Mouse (Mus musculus) heart, adult 18-20 months (tissue): Measurements from ENCODE around the gene Dok7. TPM values are rescaled to one million over a fixed set of nuclear protein-coding genes. Genes with fewer than 3 reads are reported as not detected.

ENCODE experiments used
- DNase-seq, 2 experiments: peaks; one replicate each; pipeline ENCODE4 v3.0.0; 2021 to 2022; ENCODE audit warnings: mixed read lengths in 1 of 2
- total RNA-seq, 2 experiments: library from RNA; stranded (reverse); gene quantifications; 2 replicates each; pipeline ENCODE4 v1.2.3; 2021

The Dok7 gene
- total RNA-seq, 2 experiments from 2014 or later, result 33.2 to 35.2 TPM

DNA sequence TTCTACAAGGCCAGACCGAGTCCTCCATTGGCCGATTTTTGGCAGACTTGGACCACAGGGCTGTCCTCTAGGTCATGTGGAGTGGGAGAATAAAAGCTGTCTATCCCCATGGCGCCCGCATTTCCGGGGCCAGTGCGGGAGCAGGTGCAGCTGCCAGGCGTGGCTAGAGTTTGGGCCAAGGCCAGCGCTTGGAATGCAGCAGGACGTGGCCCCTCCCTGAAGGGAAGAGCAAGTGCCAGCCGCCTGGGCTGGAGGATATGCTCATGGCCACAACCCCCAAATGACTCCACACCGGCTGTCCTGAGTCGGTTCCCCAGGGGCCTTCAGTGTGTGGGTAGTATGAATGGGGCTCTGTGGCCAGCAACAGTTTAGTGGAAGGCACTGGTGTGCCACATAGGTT is 1.5 kb upstream of the Dok7 start:
- DNase-seq, result peak in 1 of 2 experiments; percentile 53

DNA sequence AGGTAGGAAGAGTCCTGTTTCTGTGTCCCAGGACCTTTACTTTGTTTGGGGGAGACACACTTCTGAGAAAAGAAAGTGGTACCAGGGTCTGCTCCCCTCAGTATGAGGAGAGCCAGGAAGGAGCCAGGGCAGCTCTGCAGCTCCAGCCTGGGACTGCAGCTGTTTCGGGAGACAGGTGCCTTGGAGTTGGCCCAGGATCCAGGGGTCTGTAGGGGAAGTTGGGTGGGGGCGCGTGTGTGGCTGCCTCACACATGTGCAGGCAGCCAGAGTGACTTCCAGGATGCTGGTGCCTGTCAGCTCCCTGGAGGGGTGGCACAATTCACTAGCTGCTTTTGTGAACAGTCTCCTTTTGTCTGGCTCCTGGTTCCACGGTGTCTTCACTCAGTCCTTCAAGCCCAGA is 1.0 kb downstream of the Dok7 start:
- DNase-seq, result no peak

GRCm38 (mm10) chr5:35058216-35058615 is 1.6 kb downstream of the Dok7 start:
- DNase-seq, result no peak

DNA sequence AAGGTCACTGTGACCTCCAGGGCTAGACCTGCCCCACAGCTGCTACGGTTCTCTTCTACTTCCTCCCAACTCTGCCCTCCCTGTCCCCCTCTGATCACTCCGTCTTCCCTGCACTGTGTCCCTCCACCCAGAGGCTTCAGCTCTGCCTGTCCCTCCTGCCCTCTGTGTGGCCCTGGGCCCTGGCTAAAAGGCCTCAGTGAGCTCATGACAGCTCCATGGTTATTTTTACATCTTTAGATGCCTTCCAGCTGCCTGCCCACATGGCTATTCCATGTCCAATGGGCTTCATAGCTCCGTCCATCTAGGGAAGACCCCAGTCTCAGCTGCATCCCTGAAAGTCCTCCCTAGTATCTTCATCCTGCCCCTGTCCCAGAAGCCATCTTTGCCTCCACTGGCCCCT is 3.5 kb downstream of the Dok7 start:
- DNase-seq, result peak; percentile 49 to 63

- no peak for DNase-seq
Observed at GRCm38 (mm10) chr5:35069841-35070240, 13.3 kb downstream of the Dok7 start.

DNA sequence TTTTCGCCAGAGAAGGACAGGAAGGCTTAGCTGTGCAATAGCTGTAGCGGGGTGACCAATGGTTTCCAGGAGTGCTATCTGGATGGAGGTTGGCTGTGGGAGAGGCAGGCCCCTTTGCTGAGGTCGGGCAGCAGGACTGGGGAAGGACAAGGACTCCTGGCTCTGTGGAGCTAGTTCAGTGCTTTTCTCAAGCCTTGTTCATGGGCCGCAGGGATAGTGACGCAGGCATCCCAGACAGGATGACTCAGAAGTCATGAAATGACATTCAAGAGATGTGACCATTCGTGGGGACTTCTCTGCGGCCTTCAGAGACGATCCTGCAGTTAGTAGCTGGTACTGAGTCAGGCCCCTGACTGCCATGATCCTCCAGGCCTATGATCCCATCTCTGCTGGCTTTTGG is 13.7 kb downstream of the Dok7 start:
- peak in 1 of 2 experiments; percentile 36 for DNase-seq

DNA sequence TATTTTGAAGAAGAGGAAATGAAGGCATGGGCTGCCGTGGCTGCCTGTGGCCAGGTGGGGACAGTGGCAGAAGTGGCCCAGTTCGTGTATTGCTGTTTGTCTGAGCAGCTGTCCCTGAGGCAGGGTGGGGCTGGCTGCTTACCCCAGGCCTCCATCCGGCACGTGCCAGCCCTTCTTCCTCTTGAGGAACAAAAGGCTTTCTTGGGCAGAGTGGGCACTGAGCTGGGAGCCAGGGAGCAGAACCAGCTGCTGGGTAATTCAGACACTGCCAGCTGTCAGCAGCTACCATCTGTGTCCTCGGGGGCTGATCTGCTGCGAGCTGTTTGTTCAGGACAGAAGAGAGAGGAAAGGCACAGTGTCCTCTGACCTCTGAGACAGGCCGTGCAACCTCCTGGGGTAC is 14.4 kb downstream of the Dok7 start:
- DNase-seq, result no peak

GRCm38 (mm10) chr5:35071855-35072254 is 15.3 kb downstream of the Dok7 start:
- no peak for DNase-seq

- peak in 1 of 2 experiments; percentile 58 for DNase-seq
Observed at GRCm38 (mm10) chr5:35073235-35073634, 16.7 kb downstream of the Dok7 start.

DNA sequence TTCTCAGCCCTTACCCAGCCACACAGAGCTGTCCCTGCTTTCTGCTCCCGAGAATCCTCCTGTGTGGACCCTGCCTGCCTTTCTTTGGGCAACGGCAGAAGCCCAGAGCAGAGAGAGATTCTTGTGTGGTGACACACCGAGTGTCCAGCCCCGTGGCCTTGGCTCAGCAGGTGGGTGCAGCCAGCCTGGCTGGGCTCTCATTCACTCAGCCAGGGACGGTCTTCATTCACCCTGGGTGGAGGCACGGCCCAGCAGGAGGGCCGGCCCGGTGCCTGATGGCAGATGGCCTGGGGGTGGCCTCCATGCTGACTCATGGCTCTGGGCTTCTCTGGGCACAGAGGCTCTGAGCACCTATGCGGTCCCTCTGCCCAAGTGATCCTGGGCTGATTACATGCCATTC is 17.4 kb downstream of the Dok7 start:
- DNase-seq, result peak; percentile 45 to 71

DNA sequence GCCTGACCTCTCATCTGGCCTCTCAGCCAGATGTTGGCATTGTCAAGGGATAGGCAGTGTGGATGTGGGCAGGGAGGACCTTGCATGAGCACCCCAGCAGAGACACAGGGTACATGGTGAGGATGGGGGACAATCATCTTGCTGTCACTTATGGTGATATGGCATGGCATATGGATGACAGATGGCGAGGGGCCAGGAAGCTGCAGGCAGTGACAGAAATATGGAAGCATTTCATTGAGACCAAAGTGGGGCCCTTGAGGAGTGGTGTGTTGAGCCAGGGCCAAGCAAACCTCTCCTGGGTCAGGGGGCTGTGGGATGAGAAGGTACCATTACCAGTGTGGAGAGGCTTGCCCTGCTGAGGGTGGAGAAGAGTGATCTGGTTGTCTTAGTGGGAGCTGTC is 19.8 kb downstream of the Dok7 start:
- no peak for DNase-seq

DNA sequence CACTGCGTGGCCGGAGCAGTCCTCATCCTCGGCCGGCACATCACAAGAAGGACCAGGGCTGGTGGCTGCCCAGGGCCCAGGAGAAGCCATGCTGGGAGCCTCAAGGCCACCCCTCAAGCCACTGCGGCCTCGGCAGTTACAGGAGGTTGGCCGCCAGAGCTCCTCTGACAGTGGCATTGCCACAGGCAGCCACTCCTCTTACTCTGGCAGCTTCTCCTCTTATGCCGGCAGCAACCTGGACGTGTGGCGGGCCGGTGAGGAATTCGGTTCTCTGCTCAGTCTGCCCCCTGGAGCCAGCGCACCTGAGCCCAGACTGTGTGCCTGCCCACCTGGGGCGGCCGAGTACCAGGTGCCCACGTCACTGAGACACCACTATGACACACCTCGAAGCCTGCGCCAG is 22.5 kb downstream of the Dok7 start:
- no peak for DNase-seq

GRCm38 (mm10) chr5:35084913-35085312 is 28.3 kb downstream of the Dok7 start:
- no peak for DNase-seq

GRCm38 (mm10) chr5:35088785-35089613 is 32.4 kb downstream of the Dok7 start:
- peak; percentile 45 to 76 for DNase-seq

GRCm38 (mm10) chr5:35089614-35089963 is 33.0 kb downstream of the Dok7 start:
- DNase-seq, result no peak

GRCm38 (mm10) chr5:35091636-35092035 is 35.1 kb downstream of the Dok7 start:
- no peak for DNase-seq

GRCm38 (mm10) chr5:35103086-35103485 is 46.5 kb downstream of the Dok7 start:
- no peak for DNase-seq

DNA sequence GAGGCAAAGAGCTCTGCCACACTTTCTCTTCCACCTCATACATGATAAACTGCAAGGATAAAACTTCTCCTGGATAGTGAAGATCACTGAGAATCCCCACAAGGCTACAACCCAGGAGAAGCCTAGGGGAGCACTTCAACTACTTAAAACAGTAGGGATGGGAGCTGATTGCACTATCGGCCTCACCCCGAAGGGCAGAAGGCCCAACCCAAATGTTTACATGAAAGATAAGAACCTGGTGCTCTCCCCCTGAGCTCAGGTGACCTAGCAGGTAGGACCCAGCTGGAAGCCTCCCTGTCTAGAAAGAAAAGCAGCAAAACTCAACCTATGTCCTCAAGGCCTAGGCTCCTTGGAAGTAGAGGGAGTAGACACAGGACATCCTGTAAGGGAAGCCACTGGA is 47.0 kb downstream of the Dok7 start:
- DNase-seq, result no peak

DNA sequence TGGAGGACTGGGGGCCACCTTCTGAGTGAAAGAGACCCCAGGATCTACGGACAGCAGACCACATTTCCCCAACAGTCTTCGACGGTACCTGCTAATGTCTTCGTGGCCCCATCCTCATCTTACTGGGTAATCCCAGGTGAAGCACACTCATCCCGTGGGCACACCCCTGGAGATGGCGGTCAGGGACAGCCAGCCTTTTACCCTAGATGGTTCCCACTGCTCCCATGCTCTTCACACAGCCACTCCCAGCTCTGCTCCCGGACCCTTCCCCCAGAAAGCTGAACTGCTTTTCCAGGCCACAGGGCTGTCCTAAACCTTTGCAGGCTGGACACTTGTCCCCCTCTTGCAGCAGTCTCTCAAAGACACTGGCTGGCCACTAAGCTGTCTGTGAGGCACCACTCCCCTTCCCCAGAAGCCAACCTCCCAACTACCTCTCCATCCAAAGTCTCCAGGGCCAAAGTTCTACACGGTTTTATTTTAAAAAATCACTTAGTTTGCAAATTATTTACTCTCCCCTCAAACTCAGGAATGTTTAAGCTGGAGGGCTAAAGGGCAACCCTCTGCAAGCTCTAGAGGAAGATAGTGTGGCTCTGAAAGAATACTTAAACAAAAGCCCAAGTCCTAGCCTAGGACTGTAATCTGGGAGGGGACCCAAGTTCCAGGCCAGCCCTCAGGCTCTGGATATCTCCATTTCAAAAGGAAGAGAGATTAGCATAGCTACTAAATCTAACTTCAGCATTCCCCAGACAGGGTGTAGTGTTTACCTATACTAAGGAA is 47.8 kb downstream of the Dok7 start:
- no peak for DNase-seq

DNA sequence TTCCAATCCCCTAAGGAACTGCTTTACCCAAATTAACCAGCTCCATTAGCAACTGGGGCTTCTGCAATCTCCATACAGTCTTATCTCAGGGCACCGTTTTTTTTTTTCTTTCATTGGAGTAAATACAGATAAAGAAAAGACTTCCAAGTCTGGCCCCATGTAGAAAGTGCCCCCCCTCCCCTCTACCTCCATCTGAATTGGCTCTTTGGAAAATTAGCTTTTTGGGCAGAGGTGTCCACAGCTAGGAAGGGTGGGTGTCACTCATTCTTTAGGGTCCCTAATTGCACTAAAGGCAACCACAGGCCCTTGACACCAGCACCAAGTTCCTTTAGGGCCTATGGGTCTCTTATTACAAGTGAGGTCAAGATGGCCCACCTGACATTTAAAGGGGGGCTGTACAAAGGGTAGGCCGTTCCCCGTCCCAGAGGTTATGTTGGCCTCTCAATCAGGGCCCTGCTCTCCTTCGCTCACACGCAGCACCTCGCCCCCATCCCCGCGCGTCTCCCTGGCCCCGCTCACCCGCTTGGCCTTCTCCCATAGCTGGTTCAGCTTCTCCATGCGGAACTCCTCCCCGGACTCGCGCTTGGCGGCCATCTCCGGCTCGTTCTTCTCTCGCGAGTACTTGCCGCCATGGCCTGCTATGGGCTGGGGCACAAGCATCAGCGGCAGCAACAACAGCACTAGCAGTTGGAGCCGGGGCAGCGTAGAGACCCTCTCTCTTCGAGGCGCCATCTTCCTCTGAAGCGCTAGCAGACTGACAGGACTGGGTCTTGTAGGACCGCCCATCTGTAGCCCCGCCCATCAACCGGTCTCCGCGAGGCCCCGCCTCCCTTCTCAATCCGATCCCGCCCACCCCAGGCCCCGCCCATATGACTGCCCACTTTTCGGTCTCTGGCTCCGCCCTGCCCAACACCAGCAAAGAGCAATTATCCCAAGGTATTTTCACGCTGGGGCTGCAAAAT is 48.7 kb downstream of the Dok7 start, which contains the start of gene Lrpap1:
Lrpap1 (minus strand) TSS at position 807 of the 962 bp plus-strand sequence.
- DNase-seq, result peak; percentile 90 to 94

- DNase-seq, result no peak
Observed at GRCm38 (mm10) chr5:35105922-35106298, 49.3 kb downstream of the Dok7 start.

GRCm38 (mm10) chr5:35112444-35112843 is 55.9 kb downstream of the Dok7 start:
- no peak for DNase-seq
